Mouse (Mus musculus) heart, adult 2 months (tissue): ENCODE results near the gene Cacnb1. TPM values are rescaled to one million over a fixed set of nuclear protein-coding genes. Genes with fewer than 3 reads are reported as not detected.
A peak's percentile ranks its signal among the peaks of the same experiment; 100 is the strongest.

Experiments used
- DNase-seq, 2 experiments: peaks; one replicate each; pipeline ENCODE4 v3.0.0; 2021
- H3K27ac ChIP-seq: fragments of 200-600 bp; 2 replicates; pipeline ENCODE4 v1.8.1; 2022
- H3K27me3 ChIP-seq: fragments of 200-500 bp; 2 replicates; pipeline ENCODE4 v1.6.1; 2012; ENCODE audit warnings: mild to moderate bottlenecking, low read length, inconsistent platforms, mixed read lengths; ENCODE audit not compliant: control insufficient read depth, insufficient read depth
- H3K36me3 ChIP-seq: fragments of 200-500 bp; 2 replicates; pipeline ENCODE4 v1.6.1; 2012; ENCODE audit warnings: low read length, inconsistent platforms; ENCODE audit not compliant: control insufficient read depth, insufficient read depth
- H3K4me1 ChIP-seq: fragments of 200-500 bp; 2 replicates; pipeline ENCODE4 v1.6.1; 2011; ENCODE audit warnings: low read length; ENCODE audit not compliant: control insufficient read depth, insufficient read depth
- H3K4me3 ChIP-seq: fragments of 200-600 bp; 2 replicates; pipeline ENCODE4 v1.8.1; 2022
- H3K79me2 ChIP-seq: fragments of 200-500 bp; replicated peaks from 2 replicates; pipeline ENCODE4 v1.6.1; 2012; ENCODE audit warnings: mild to moderate bottlenecking, inconsistent platforms, low read length, moderate library complexity, mixed read lengths; ENCODE audit not compliant: control insufficient read depth, insufficient read depth
- H3K9ac ChIP-seq: fragments of 200-500 bp; 2 replicates; pipeline ENCODE4 v1.6.1; 2012; ENCODE audit warnings: low read depth, mild to moderate bottlenecking, control low read depth, inconsistent platforms, low read length, mixed read lengths
- CTCF ChIP-seq: fragments of 200-600 bp; IDR thresholded peaks from 2 replicates; pipeline ENCODE4 v1.8.1; 2022; ENCODE audit warnings: antibody characterized with exemption, mild to moderate bottlenecking, moderate library complexity
- EP300 ChIP-seq: fragments of 200-500 bp; IDR thresholded peaks from 2 replicates; pipeline ENCODE4 v1.6.1; 2011; ENCODE audit warnings: low read depth, low read length, control low read depth; ENCODE audit not compliant: insufficient read depth
- POLR2A ChIP-seq: fragments of 200-500 bp; IDR thresholded peaks from 2 replicates; pipeline ENCODE4 v1.6.1; 2011; ENCODE audit warnings: mild to moderate bottlenecking, low read depth, low read length, control low read depth; ENCODE audit not compliant: insufficient read depth
- WGBS: fragments of 180-500 bp; shearing (Covaris S2); methylation state at CpG from one replicate; pipeline ENCODE4 v1.1.7; 2018; 5-methylcytosine and 5-hydroxymethylcytosine counted together
- intact Hi-C: fragments of 180-260 bp; cut with DNase I; formaldehyde crosslinking; loops from one replicate; pipeline ENCODE4 v1.15.1; 2025
- polyA plus RNA-seq: library from polyadenylated mRNA; depleted of rRNA; stranded (reverse); fragments of >200 nt; gene quantifications from 2 replicates; pipeline ENCODE4 v1.2.3, GENCODE M21; 2012
- total RNA-seq, 2 experiments: library from RNA; stranded (reverse); gene quantifications; 2 replicates each; pipeline ENCODE4 v1.2.3; 2021

Cacnb1 gene
- total and polyA plus RNA-seq, 3 experiments: 5.9 to 10.5 (median 6.1) TPM

DNA sequence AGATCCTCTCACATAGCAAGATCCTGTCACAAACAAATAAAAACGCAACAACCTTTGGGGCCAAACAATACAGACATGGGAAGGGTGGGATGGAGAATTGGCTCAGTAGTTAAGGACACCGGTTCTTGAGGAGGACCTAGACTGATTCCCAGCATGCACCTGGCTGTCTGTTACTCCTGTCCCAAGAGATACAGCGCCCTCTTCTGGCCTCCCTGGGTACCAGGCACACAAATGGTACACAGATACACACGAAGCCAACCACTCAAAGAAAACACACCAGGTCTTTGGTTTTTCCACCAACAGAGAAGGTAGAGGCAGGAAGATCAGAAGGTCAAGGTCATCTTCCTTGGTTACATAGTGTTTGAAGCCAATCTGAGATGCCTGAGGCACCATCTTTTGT is 22.8 kb upstream of the Cacnb1 start:
- Histone ChIP-seq H3K9ac (no peak overlapping the region), H3K27ac (no peak overlapping the region), H3K27me3 (no peaks in the 10 kb centered on the region), H3K4me1 (no peaks in the 10 kb centered on the region; the same call in 1 of the 2 replicates), H3K4me3 (no peak overlapping the region), H3K79me2 (no peaks in the 10 kb centered on the region), H3K36me3 (no peaks in the 10 kb centered on the region)
- DNase-seq: no peak
- intact Hi-C loops: no loop called here
- 64% methylated on average over 4 of the region's 4 CpGs for WGBS
- TF ChIP-seq POLR2A (no peak), CTCF (0 out of 2 replicates have a peak, but pooled peaks have one; percentile 8), EP300 (no peak)

DNA sequence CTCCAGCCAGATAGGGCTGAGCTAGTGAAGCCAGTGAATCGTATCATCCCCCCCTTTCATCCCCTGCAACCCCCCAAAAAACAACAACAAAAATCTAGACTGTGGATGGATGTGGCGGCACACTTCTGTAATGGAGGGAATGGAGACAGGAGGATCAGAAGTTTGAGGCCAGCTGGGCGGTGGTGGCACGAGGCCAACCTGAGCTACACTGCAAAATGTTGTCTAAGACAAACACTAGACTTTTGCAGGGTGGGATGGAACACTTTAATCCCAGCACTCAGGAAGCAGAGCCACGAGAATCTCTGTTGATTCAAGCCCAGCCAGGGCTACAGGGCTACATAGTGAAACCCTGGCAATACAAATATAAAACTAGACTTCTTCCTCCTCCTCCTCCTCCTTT is 21.2 kb upstream of the Cacnb1 start:
- Histone ChIP-seq H3K79me2 (no peaks in the 10 kb centered on the region), H3K36me3 (no peaks in the 10 kb centered on the region), H3K9ac (no peak overlapping the region), H3K4me3 (no peak overlapping the region), H3K4me1 (no peaks in the 10 kb centered on the region; the same call in 1 of the 2 replicates), H3K27ac (no peak overlapping the region), H3K27me3 (no peaks in the 10 kb centered on the region)
- TF ChIP-seq POLR2A (no peak), EP300 (no peak), CTCF (no peak)
- no peak for DNase-seq
- 54% methylated on average over 5 of the region's 5 CpGs for WGBS
- intact Hi-C loops: no loop called here

DNA sequence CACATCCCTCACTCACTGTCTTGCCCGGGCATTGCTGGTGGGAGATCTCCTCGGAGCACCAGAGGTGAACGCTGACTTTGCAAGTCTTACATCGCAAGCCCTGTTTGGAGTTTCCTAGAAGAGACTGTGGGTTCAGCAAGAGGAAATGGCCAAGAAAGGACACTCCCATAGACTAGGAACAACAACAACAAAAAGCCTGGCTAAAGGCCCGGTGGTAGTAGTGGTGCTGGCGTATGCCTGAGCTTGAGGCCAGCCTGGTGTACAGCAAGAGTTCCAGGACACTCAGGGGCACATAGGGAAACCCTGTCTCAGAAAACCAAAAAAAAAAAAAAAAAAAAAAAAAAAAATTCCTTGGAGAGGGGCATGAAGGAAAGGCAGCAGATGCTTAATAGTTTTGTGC is 19.9 kb upstream of the Cacnb1 start:
- 37% methylated on average over 6 of the region's 6 CpGs for WGBS
- Histone ChIP-seq H3K27ac (no peak overlapping the region), H3K9ac (no peak overlapping the region), H3K4me1 (no peaks in the 10 kb centered on the region; the same call in 1 of the 2 replicates), H3K27me3 (no peaks in the 10 kb centered on the region), H3K79me2 (no peaks in the 10 kb centered on the region), H3K4me3 (no peak overlapping the region), H3K36me3 (no peaks in the 10 kb centered on the region)
- intact Hi-C loops: no loop called here
- TF ChIP-seq EP300 (no peak), CTCF (no peak), POLR2A (no peak)
- DNase-seq: no peak

DNA sequence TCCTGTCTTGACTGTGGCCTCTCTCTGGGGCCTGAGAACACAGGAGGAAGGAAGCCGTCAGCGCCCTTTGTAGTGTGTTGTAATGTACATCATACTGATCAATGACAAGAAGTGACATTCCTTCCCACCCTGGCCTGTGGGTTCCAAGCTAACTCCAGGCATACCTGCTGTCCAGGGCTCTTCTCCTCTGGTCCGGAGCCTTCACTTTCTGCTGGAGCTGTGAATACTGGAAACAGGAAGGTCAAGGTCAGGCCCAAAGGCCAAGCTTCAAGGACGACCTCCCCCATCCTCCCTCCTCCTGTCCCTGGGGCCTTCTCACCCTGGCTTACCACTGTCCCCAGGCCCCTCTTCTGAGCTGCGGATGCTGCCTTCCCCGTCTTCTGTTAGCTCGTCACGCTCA is 18.1 kb upstream of the Cacnb1 start:
- no peak overlapping the region for H3K9ac ChIP-seq
- intact Hi-C loops: no loop called here
- H3K4me1 ChIP-seq: peaks cover 1% of the 10 kb centered on the region; the same call in 1 of the 2 replicates
- H3K4me3 ChIP-seq: no peak overlapping the region
- H3K79me2 ChIP-seq: no peaks in the 10 kb centered on the region
- no peaks in the 10 kb centered on the region for H3K36me3 ChIP-seq
- no peak overlapping the region for H3K27ac ChIP-seq
- no peaks in the 10 kb centered on the region for H3K27me3 ChIP-seq
- 79% methylated on average over 8 of the region's 8 CpGs for WGBS
- DNase-seq: no peak
- TF ChIP-seq EP300 (no peak), POLR2A (no peak), CTCF (no peak)

DNA sequence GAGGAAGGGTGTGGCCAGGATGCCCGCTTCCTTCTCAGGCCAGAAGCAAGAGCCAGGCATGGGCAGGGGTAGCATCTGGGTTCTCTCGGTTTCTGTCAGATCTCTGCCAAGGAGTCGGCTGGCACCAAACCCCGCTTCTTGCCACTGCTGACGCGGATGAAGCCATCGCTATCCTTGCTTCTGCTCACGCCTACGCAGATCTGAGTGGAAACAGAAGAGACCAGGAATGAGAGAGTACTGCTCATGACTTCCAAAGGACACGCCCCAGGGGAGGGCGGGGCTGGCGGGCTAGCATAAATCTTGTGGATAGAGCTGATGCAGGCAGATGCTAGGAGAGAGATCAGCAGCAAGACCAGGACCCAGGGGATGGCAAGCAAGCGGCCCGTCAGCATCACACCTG is 15.0 kb upstream of the Cacnb1 start:
- TF ChIP-seq EP300 (no peak), CTCF (no peak), POLR2A (no peak)
- Histone ChIP-seq H3K27me3 (no peaks in the 10 kb centered on the region), H3K4me3 (no peak overlapping the region), H3K79me2 (no peaks in the 10 kb centered on the region), H3K9ac (no peak overlapping the region), H3K4me1 (peaks cover 1% of the 10 kb centered on the region; the same call in 1 of the 2 replicates), H3K27ac (no peak overlapping the region), H3K36me3 (no peaks in the 10 kb centered on the region)
- whole genome bisulfite sequencing: 63% methylated on average over 14 of the region's 14 CpGs
- no peak for DNase-seq
- intact Hi-C loops: no loop called here

DNA sequence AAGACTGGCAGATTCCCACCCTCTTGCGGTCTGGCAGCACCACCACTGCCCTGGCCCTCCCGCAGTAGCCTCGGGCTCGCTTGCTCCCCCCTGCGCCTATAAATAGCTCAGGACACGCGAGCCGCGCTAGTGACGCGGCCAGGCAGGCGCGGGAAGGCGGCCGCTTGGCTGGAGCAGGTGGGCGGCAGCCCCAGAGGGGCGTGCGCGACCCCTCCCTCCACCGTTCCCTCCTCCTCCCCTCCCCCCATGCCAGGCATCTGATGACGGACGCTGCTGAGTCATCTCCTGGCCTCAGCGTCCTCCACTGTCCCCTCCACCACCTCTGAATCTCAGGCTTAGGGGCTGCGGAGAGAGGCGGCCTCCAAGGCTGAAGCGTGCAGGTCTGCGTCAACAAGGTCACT is 13.1 kb upstream of the Cacnb1 start:
- Histone ChIP-seq H3K4me1 (peaks cover 1% of the 10 kb centered on the region; the same call in 1 of the 2 replicates), H3K27me3 (no peaks in the 10 kb centered on the region), H3K36me3 (no peaks in the 10 kb centered on the region), H3K79me2 (no peaks in the 10 kb centered on the region), H3K27ac (no peak overlapping the region), H3K4me3 (peak overlapping the region; percentile 28), H3K9ac (peak overlapping the region; percentile 4; the same call in 1 of the 2 replicates)
- 1% methylated on average over 25 of the region's 27 CpGs for WGBS
- intact Hi-C loops: no loop called here
- TF ChIP-seq EP300 (no peak), CTCF (0 out of 2 replicates have a peak, but pooled peaks have one; percentile 9)
- DNase-seq: peak; percentile 59 to 63
